Mouse (Mus musculus) bone marrow macrophage, adult 2 months (primary cell): ENCODE measurements around the gene Tubb4a.

Experiments
- CTCF ChIP-seq: IDR thresholded peaks from 2 replicates; pipeline ENCODE4 v1.5.1; 2012; ENCODE audit warnings: low read depth, mild to moderate bottlenecking, low read length, moderate library complexity
- POLR2A ChIP-seq: IDR thresholded peaks from 2 replicates; pipeline ENCODE4 v1.6.1; 2012; ENCODE audit warnings: mild to moderate bottlenecking, low read depth, low read length, borderline replicate concordance

- no peak for TF ChIP-seq CTCF
- no peak for TF ChIP-seq POLR2A
These were observed 16.9 kb upstream of the Tubb4a start for GRCm38 (mm10) chr17:57104496-57104895.
